Mouse (Mus musculus) lung, embryonic 14.5 days (tissue): ENCODE measurements around the gene Ngdn. TPM values are rescaled to one million over a fixed set of nuclear protein-coding genes. Genes with fewer than 3 reads are reported as not detected.

Experiments
- ATAC-seq: fragments of 200-750 bp; cut with Nextera tagmentation; 2 replicates; pipeline ENCODE4 v1.8.0; 2017; ENCODE audit warnings: mild to moderate bottlenecking, moderate TSS enrichment, moderate library complexity; ENCODE audit not compliant: insufficient read depth
- DNase-seq: peaks from one replicate; pipeline ENCODE4 v3.0.0-alpha.2; 2015
- H3K27ac ChIP-seq: fragments of 300-500 bp; sonication (generic); 2 replicates; pipeline ENCODE4 v1.5.1; 2014; ENCODE audit warnings: low read depth, mild to moderate bottlenecking, moderate library complexity
- H3K27me3 ChIP-seq: fragments of 300-500 bp; sonication (generic); 2 replicates; pipeline ENCODE4 v1.6.1; 2014; ENCODE audit warnings: low read length, control low read depth; ENCODE audit not compliant: insufficient read depth
- H3K36me3 ChIP-seq: fragments of 300-500 bp; sonication (generic); 2 replicates; pipeline ENCODE4 v1.6.1; 2014; ENCODE audit warnings: control low read depth; ENCODE audit not compliant: insufficient read depth
- H3K4me1 ChIP-seq: fragments of 300-500 bp; sonication (generic); 2 replicates; pipeline ENCODE4 v1.6.1; 2014; ENCODE audit warnings: antibody characterized with exemption, control low read depth; ENCODE audit not compliant: insufficient read depth
- H3K4me2 ChIP-seq: fragments of 300-500 bp; sonication (generic); 2 replicates; pipeline ENCODE4 v1.6.1; 2014; ENCODE audit warnings: mild to moderate bottlenecking
- H3K4me3 ChIP-seq: fragments of 300-500 bp; sonication (generic); 2 replicates; pipeline ENCODE4 v1.5.1; 2014; ENCODE audit warnings: low read depth, low read length
- H3K9ac ChIP-seq: fragments of 300-500 bp; sonication (generic); 2 replicates; pipeline ENCODE4 v1.6.1; 2014
- H3K9me3 ChIP-seq: fragments of 300-500 bp; sonication (generic); 2 replicates; pipeline ENCODE4 v1.6.1; 2016; ENCODE audit warnings: low read depth, low read length, control low read depth
- CTCF ChIP-seq: IDR thresholded peaks from 2 replicates; pipeline ENCODE4 v1.5.1; 2016; ENCODE audit warnings: antibody characterized with exemption, low read depth
- WGBS: fragments of 180-500 bp; shearing (Covaris S2); extraction: QIAGEN DNeasy Blood & Tissue Kit; methylation state at CpG from one replicate; pipeline ENCODE4 v1.1.7; 2014; 5-methylcytosine and 5-hydroxymethylcytosine counted together
- polyA plus RNA-seq: library from polyadenylated mRNA; unstranded; fragments of >200 nt; fragmentation: Nextera tagmentation; extraction: Ambion mirVana; gene quantifications from 2 replicates; pipeline ENCODE4 v1.2.1, GENCODE M21; 2014

The Ngdn gene
- polyA plus RNA-seq, 1 experiment from 2014 or later, result 81.6 TPM

DNA sequence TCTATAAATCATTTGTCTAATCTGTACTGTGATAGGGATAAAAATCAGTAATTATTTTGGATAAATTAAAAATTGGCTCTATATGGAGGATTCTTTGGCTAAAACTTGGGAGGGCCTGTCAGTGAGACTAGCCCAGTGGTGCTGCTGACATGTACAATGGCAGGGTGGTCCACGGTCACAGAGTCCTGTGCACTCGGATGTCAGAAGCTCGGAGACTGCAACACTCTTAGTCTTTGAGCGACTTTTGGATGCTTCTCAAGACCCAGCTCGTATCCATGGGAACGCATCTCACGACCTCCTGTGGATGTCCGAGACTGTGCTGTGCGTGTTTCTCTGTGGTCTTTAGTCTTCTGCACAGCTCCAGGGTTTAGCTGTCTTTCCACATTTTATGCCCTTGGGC, 5.1 kb downstream of the Ngdn start:
- no peaks in the 10 kb centered on the region for H3K9me3 ChIP-seq
- no peak overlapping the region for H3K4me2 ChIP-seq
- DNase-seq (no peak), ATAC-seq (no peak)
- no peak overlapping the region for H3K27ac ChIP-seq
- WGBS, result 87% methylated on average over 9 of the region's 9 CpGs
- no peak for TF ChIP-seq CTCF
- no peak overlapping the region for H3K9ac ChIP-seq
- no peak overlapping the region for H3K4me3 ChIP-seq
- peaks cover 68% of the 10 kb centered on the region for H3K36me3 ChIP-seq
- no peaks in the 10 kb centered on the region for H3K27me3 ChIP-seq
- no peaks in the 10 kb centered on the region for H3K4me1 ChIP-seq

DNA sequence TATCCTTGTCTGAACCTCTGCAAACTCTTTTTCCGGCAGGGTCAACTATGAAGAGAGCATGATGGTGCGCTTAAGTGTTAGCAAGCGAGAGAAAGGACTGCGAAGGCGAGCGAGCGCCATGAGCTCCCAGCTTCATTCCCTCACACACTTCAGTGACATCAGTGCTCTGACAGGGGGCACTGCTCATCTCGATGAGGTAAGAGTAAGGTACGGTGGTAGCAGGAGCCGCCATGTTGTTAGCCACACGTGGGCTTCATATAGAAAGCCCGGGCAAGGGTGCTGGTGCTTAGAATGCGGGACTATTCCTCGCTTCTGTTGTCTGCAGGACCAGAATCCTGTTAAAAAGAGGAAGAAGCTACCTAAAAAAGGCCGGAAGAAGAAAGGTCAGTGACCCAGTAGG, 7.8 kb downstream of the Ngdn start:
- DNase-seq (no peak), ATAC-seq (no peak)
- Histone ChIP-seq H3K4me3 (no peak overlapping the region), H3K9me3 (no peaks in the 10 kb centered on the region), H3K27me3 (no peaks in the 10 kb centered on the region), H3K9ac (no peak overlapping the region), H3K4me1 (no peaks in the 10 kb centered on the region), H3K27ac (no peak overlapping the region), H3K36me3 (peaks cover 63% of the 10 kb centered on the region), H3K4me2 (no peak overlapping the region)
- 91% methylated on average over 15 of the region's 15 CpGs for WGBS
- TF ChIP-seq CTCF, result no peak

- no peak overlapping the region for H3K27ac ChIP-seq
- H3K4me2 ChIP-seq, result no peak overlapping the region
- H3K4me3 ChIP-seq, result no peak overlapping the region
- no peak overlapping the region for H3K9ac ChIP-seq
- H3K36me3 ChIP-seq, result peaks cover 57% of the 10 kb centered on the region
- H3K4me1 ChIP-seq, result no peaks in the 10 kb centered on the region
- H3K27me3 ChIP-seq, result no peaks in the 10 kb centered on the region
- ATAC-seq (no peak), DNase-seq (peak; percentile 84)
- H3K9me3 ChIP-seq, result no peaks in the 10 kb centered on the region
- TF ChIP-seq CTCF, result peak; percentile 72
- 61% methylated on average over 7 of the region's 7 CpGs for WGBS
These were observed 9.0 kb downstream of the Ngdn start for GRCm38 (mm10) chr14:55024236-55024635.

DNA sequence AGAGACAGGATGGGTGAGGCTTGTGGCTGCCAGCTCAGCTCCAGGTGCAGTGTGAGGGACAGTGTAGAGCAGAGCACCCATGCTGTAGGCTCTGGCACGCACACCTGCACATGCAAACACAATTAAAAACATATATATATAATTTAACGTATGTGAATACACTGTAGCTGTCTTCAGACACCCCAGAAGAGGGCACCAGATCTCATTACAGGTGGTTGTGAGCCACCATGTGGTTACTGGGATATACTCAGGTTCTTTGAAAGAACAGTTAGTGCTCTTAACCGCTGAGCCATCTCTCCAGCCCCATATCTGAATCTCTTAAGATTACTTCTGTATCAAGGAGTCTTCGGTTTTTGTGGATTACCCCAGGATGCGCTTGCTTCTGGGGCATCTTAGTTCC, 10.3 kb downstream of the Ngdn start:
- Histone ChIP-seq H3K4me3 (no peak overlapping the region), H3K4me1 (no peaks in the 10 kb centered on the region), H3K27me3 (no peaks in the 10 kb centered on the region), H3K27ac (no peak overlapping the region), H3K4me2 (no peak overlapping the region), H3K36me3 (peaks cover 52% of the 10 kb centered on the region), H3K9ac (no peak overlapping the region), H3K9me3 (no peaks in the 10 kb centered on the region)
- DNase-seq (no peak), ATAC-seq (no peak)
- WGBS, result 72% methylated on average over 5 of the region's 5 CpGs
- TF ChIP-seq CTCF, result peak; percentile 16

DNA sequence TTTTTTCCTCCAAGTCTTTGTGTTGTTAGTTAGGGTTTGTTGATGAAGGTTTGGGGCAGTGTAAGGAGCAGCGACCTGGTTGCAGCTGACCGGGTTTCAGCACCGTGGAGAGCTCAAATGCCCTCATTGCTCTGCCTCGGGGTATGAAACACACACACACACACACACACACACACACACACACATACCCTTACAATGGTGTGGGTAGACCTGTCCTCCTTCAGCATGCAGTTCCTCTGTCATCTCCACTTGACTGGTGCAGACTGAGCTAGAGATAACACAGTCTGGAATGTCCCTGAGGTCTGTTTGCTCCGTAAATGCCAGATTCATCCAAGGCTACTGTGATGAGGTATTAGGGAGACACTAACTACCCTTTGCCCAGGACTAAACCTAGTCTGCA, 12.0 kb downstream of the Ngdn start:
- 11% methylated on average over 5 of the region's 5 CpGs for WGBS
- DNase-seq, result peak; percentile 65
- Histone ChIP-seq H3K4me2 (no peak overlapping the region), H3K4me3 (no peak overlapping the region), H3K36me3 (peaks cover 35% of the 10 kb centered on the region), H3K9ac (no peak overlapping the region), H3K27ac (no peak overlapping the region), H3K27me3 (no peaks in the 10 kb centered on the region), H3K4me1 (no peaks in the 10 kb centered on the region), H3K9me3 (no peaks in the 10 kb centered on the region)
- ATAC-seq, result no peak
- no peak for TF ChIP-seq CTCF

DNA sequence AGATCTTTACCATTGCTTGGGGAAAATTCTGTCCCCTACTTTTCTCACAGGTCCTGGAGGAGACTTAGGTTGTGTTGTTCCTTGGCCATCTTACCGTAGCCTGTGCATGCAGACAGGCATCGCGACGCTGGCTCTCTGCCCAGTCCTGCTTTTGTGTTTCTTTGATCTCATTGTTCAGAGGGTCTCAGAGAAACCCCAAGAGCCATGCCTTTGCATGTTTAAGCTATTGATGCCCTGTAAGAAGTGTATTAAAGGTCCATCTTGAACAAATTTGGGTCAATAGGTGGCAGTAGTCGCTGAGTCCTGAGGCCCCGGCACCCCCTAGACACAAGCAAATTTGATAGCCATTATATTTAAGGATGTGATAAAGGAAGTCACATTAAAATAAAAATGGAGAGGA, 12.4 kb downstream of the Ngdn start:
- Histone ChIP-seq H3K27me3 (no peaks in the 10 kb centered on the region), H3K4me1 (no peaks in the 10 kb centered on the region), H3K9ac (no peak overlapping the region), H3K36me3 (peaks cover 31% of the 10 kb centered on the region), H3K4me3 (no peak overlapping the region), H3K4me2 (no peak overlapping the region), H3K9me3 (no peaks in the 10 kb centered on the region), H3K27ac (no peak overlapping the region)
- DNase-seq, result peak; percentile 32
- ATAC-seq, result no peak; the same call in 1 of the 2 replicates
- 18% methylated on average over 6 of the region's 6 CpGs for WGBS
- peak; percentile 26; the same call in 1 of the 2 replicates for TF ChIP-seq CTCF

GRCm38 (mm10) chr14:55028333-55028835, 13.1 kb downstream of the Ngdn start:
- DNase-seq (no peak), ATAC-seq (no peak; the same call in 1 of the 2 replicates)
- Histone ChIP-seq H3K9me3 (no peaks in the 10 kb centered on the region), H3K27ac (no peak overlapping the region), H3K4me2 (0 out of 2 replicates have a peak overlapping the region, but pooled peaks have one; percentile 18), H3K9ac (no peak overlapping the region), H3K4me3 (no peak overlapping the region), H3K36me3 (peaks cover 25% of the 10 kb centered on the region), H3K4me1 (no peaks in the 10 kb centered on the region), H3K27me3 (no peaks in the 10 kb centered on the region)
- TF ChIP-seq CTCF, result no peak
- 12% methylated on average over 5 of the region's 5 CpGs for WGBS
